Comparison of ENCODE assay signal across 11 mouse cellular contexts in the genomic region with DNA sequence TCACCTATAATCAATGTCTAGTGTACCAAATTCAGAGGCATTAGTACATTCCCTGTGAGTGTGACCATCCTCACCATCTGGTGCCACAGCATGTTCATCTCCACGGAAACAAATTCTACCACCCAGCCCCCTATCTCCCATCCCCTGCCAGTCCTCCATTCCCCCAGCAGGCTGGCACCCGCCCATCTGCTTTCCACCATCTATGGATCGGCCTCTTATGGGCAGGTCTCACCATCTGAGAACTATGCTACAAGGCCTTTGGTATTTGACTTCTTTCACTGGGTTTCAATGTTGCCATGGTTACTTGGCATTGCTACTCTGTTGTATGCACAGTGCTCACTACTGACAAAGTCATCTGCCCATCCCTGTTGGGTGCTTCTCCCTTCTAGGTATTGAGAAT.
A peak's percentile ranks its signal among the peaks of the same experiment; 100 is the strongest.
DNase-seq lines count a peak whose midpoint lies in the region; ATAC-seq and TF ChIP-seq lines count a peak whose summit lies in the region.
"Had no signal": no experiment of that assay in that cellular context is flagged by ENCODE, and none has a peak within 500 bp of the region (broad histone marks: within the 10 kb centered on the region; RNA-seq: fewer than 3 reads in every experiment).

No protein-coding gene starts in this region.

- WGBS in neural tube, embryonic 12.5 days: 79% methylated on average over 3 of the region's 3 CpGs
- WGBS in hindbrain, embryonic 16.5 days: 64% methylated on average over 3 of the region's 3 CpGs
- WGBS in midbrain, postnatal 0 days: 74% methylated on average over 3 of the region's 3 CpGs
- 92% methylated on average over 3 of the region's 3 CpGs for WGBS in kidney, adult 2 months

- TF ChIP-seq CTCF in midbrain, postnatal 0 days (IDR thresholded peaks at IDR 0.05): no peak
- no peak for TF ChIP-seq CTCF in left cerebral cortex, adult 2 months (IDR thresholded peaks at IDR 0.05)
- TF ChIP-seq CTCF in kidney, adult 2 months (conservative IDR thresholded peaks at IDR 0.05; ENCODE audit: insufficient read depth, insufficient read length, low read depth, low read length): no peak

- no peak overlapping the region for H3K4me3 ChIP-seq in neural tube, embryonic 12.5 days
- H3K4me3 ChIP-seq in hindbrain, embryonic 16.5 days (ENCODE audit: low read length): no peak overlapping the region
- H3K4me3 ChIP-seq in midbrain, postnatal 0 days (ENCODE audit: low read depth, low read length): no peak overlapping the region
- H3K4me3 ChIP-seq in left cerebral cortex, adult 2 months: no peak overlapping the region
- no peak overlapping the region for H3K4me3 ChIP-seq in kidney, adult 2 months (ENCODE audit: insufficient read depth, low read depth, low read length)
- H3K4me3 ChIP-seq: intestine, embryonic 15.5 days had no signal

- intact Hi-C loops in left cerebral cortex, adult 2 months (cut with DNase I): no loop called here

- DNase-seq in neural tube, embryonic 10.5 days (ENCODE audit: extremely low spot score, low spot score): no peak
- peak; percentile 58 for DNase-seq in cerebellum, adult 8-10 months
- DNase-seq in midbrain, postnatal 0 days (ENCODE audit: low spot score): peak; percentile 67
- DNase-seq in frontal cortex, postnatal 14 days (ENCODE audit: low spot score in 2 of 2): no peak
- no peak for DNase-seq in left cerebral cortex, adult 2 months (ENCODE audit: extremely low spot score in 1 of 2, low spot score in 2 of 2)
- no peak for DNase-seq in kidney, adult 2 months
- DNase-seq: gastrocnemius, postnatal 25 days; kidney, postnatal 36 days had no signal

- H3K27ac ChIP-seq in neural tube, embryonic 12.5 days: no peak overlapping the region
- H3K27ac ChIP-seq in hindbrain, embryonic 16.5 days (ENCODE audit: low read depth, low read length): no peak overlapping the region
- H3K27ac ChIP-seq in midbrain, postnatal 0 days (ENCODE audit: low read depth, low read length): no peak overlapping the region
- H3K27ac ChIP-seq in left cerebral cortex, adult 2 months: no peak overlapping the region
- no peak overlapping the region for H3K27ac ChIP-seq in kidney, adult 2 months (ENCODE audit: insufficient read depth, low read depth, low read length)
- H3K27ac ChIP-seq: intestine, embryonic 15.5 days had no signal

- H3K9ac ChIP-seq in neural tube, embryonic 12.5 days: no peak overlapping the region
- H3K9ac ChIP-seq in hindbrain, embryonic 16.5 days (ENCODE audit: low read depth, low read length): no peak overlapping the region
- H3K9ac ChIP-seq in midbrain, postnatal 0 days (replicated peaks; ENCODE audit: low read length, poor library complexity, severe bottlenecking): no peak overlapping the region
- H3K9ac ChIP-seq: intestine, embryonic 15.5 days had no signal

- H3K27me3 ChIP-seq in neural tube, embryonic 12.5 days (replicated peaks): no peaks in the 10 kb centered on the region
- no peaks in the 10 kb centered on the region for H3K27me3 ChIP-seq in hindbrain, embryonic 16.5 days (replicated peaks; ENCODE audit: control insufficient read depth, insufficient read depth, low read length)
- no peaks in the 10 kb centered on the region for H3K27me3 ChIP-seq in midbrain, postnatal 0 days (ENCODE audit: insufficient read depth, low read length)
- no peaks in the 10 kb centered on the region for H3K27me3 ChIP-seq in kidney, adult 2 months (replicated peaks; ENCODE audit: control insufficient read depth, insufficient read depth, low read length)
- H3K27me3 ChIP-seq: intestine, embryonic 15.5 days had no signal

- H3K4me2 ChIP-seq in neural tube, embryonic 12.5 days (replicated peaks): no peak overlapping the region
- H3K4me2 ChIP-seq in hindbrain, embryonic 16.5 days (ENCODE audit: low read length): no peak overlapping the region
- H3K4me2 ChIP-seq in midbrain, postnatal 0 days (ENCODE audit: low read depth, low read length, poor library complexity, severe bottlenecking): no peak overlapping the region
- H3K4me2 ChIP-seq: intestine, embryonic 15.5 days had no signal

- peak; percentile 41; the same call in 1 of the 2 replicates for ATAC-seq in neural tube, embryonic 12.5 days (ENCODE audit: low FRiP score, low read depth)
- peak; percentile 74 for ATAC-seq in hindbrain, embryonic 16.5 days
- no peak for ATAC-seq in midbrain, postnatal 0 days (ENCODE audit: low FRiP score)
- ATAC-seq: intestine, embryonic 15.5 days had no signal

- H3K4me1 ChIP-seq in neural tube, embryonic 12.5 days: no peaks in the 10 kb centered on the region
- no peaks in the 10 kb centered on the region for H3K4me1 ChIP-seq in hindbrain, embryonic 16.5 days (ENCODE audit: control insufficient read depth, insufficient read depth, low read depth, low read length)
- peaks cover 2% of the 10 kb centered on the region; the same call in 1 of the 2 replicates for H3K4me1 ChIP-seq in midbrain, postnatal 0 days (ENCODE audit: insufficient read depth, low read length)
- no peaks in the 10 kb centered on the region for H3K4me1 ChIP-seq in kidney, adult 2 months (ENCODE audit: control insufficient read depth, insufficient read depth, low read length)
- H3K4me1 ChIP-seq: intestine, embryonic 15.5 days had no signal

- H3K36me3 ChIP-seq in neural tube, embryonic 12.5 days: no peaks in the 10 kb centered on the region; the same call in 1 of the 2 replicates
- no peaks in the 10 kb centered on the region for H3K36me3 ChIP-seq in hindbrain, embryonic 16.5 days (ENCODE audit: control insufficient read depth, insufficient read depth, low read length)
- 0 out of 2 replicates have a peak, but pooled peaks cover 3% of the 10 kb centered on the region for H3K36me3 ChIP-seq in midbrain, postnatal 0 days (ENCODE audit: insufficient read depth, low read length)
- H3K36me3 ChIP-seq in kidney, adult 2 months (ENCODE audit: control insufficient read depth, insufficient read depth, low read length): no peaks in the 10 kb centered on the region
- H3K36me3 ChIP-seq: intestine, embryonic 15.5 days had no signal

- no peaks in the 10 kb centered on the region for H3K9me3 ChIP-seq in neural tube, embryonic 12.5 days
- H3K9me3 ChIP-seq in hindbrain, embryonic 16.5 days (ENCODE audit: control insufficient read depth, low read length): no peaks in the 10 kb centered on the region
- H3K9me3 ChIP-seq in midbrain, postnatal 0 days (ENCODE audit: low read length): no peaks in the 10 kb centered on the region
- H3K9me3 ChIP-seq: intestine, embryonic 15.5 days had no signal

- no peak for TF ChIP-seq POLR2A in kidney, adult 2 months (IDR thresholded peaks at IDR 0.05; ENCODE audit: low read depth, low read length)

Comparison
In these comparisons a context has a peak if more than half of its experiments do, and no peak if none do; other contexts are left out.
1. DNase-seq: peak in cerebellum, adult 8-10 months (single experiment) and midbrain, postnatal 0 days (single experiment); none in neural tube, embryonic 10.5 days (single experiment), frontal cortex, postnatal 14 days (0 of 2), left cerebral cortex, adult 2 months (0 of 2) and kidney, adult 2 months (single experiment).